Mouse (Mus musculus): ENCODE results near the gene Slc44a2. TPM values are rescaled to one million over a fixed set of nuclear protein-coding genes. Genes with fewer than 3 reads are reported as not detected.
"Not testable (repeated sequence)": the region's sequence is repeated elsewhere in the genome, so short reads cannot be mapped to it uniquely, and the experiment has no call there.

The Slc44a2 gene
- polyA plus RNA-seq, 1 experiment, result 505 TPM

- H3K4me3 ChIP-seq (ENCODE audit: control insufficient read depth, insufficient read depth, low read length), result peak within 1 kb of the TSS; percentile 84
- H3K27ac ChIP-seq (ENCODE audit: control insufficient read depth, insufficient read depth, low read length), result peak within 1 kb of the TSS; percentile 87
- peaks cover 4% of the 10 kb centered on the region; the same call in 1 of the 2 replicates for H3K36me3 ChIP-seq (ENCODE audit: control insufficient read depth, insufficient read depth, low read length)
- TF ChIP-seq CTCF (IDR thresholded peaks at IDR 0.05; ENCODE audit: borderline replicate concordance, control insufficient read depth, extremely low read depth, insufficient read depth, low read length, poor library complexity), result peak; percentile 48; the same call in 1 of the 2 replicates
- TF ChIP-seq POLR2A (IDR thresholded peaks at IDR 0.05; ENCODE audit: control insufficient read depth, extremely low read depth, insufficient read depth, low read length, poor library complexity), result peak; percentile 93
- peaks cover 17% of the 10 kb centered on the region for H3K4me1 ChIP-seq (replicated peaks; ENCODE audit: control insufficient read depth, insufficient read depth, low read length)
- peak; percentile 99 for DNase-seq
- H3K27me3 ChIP-seq (ENCODE audit: control insufficient read depth, insufficient read depth, low read length), result no peaks in the 10 kb centered on the region
- under 1% methylated on average over 59 of the region's 59 CpGs for WGBS
These were observed 32.7 kb upstream of the Slc44a2 start, which contains the start of gene Kri1 for GRCm38 (mm10) chr9:21287571-21288402. Gene Kri1, minus strand, starts transcription at chr9:21287969.

GRCm38 (mm10) chr9:21288404-21289336 is 31.8 kb upstream of the Slc44a2 start:
- DNase-seq, result peak; percentile 63
- Histone ChIP-seq H3K36me3 (ENCODE audit: control insufficient read depth, insufficient read depth, low read length) (peaks cover 2% of the 10 kb centered on the region; the same call in 1 of the 2 replicates), H3K4me3 (ENCODE audit: control insufficient read depth, insufficient read depth, low read length) (peak overlapping the region; percentile 84), H3K4me1 (replicated peaks; ENCODE audit: control insufficient read depth, insufficient read depth, low read length) (peaks cover 17% of the 10 kb centered on the region), H3K27me3 (ENCODE audit: control insufficient read depth, insufficient read depth, low read length) (no peaks in the 10 kb centered on the region), H3K27ac (ENCODE audit: control insufficient read depth, insufficient read depth, low read length) (peak overlapping the region; percentile 87)
- 57% methylated on average over 13 of the region's 13 CpGs for WGBS
- no peak for TF ChIP-seq POLR2A (IDR thresholded peaks at IDR 0.05; ENCODE audit: control insufficient read depth, extremely low read depth, insufficient read depth, low read length, poor library complexity)
- TF ChIP-seq CTCF (IDR thresholded peaks at IDR 0.05; ENCODE audit: borderline replicate concordance, control insufficient read depth, extremely low read depth, insufficient read depth, low read length, poor library complexity), result no peak

GRCm38 (mm10) chr9:21289337-21289671 is 31.2 kb upstream of the Slc44a2 start:
- peak overlapping the region; percentile 87 for H3K27ac ChIP-seq (ENCODE audit: control insufficient read depth, insufficient read depth, low read length)

GRCm38 (mm10) chr9:21290589-21290988 is 29.9 kb upstream of the Slc44a2 start:
- no peak for DNase-seq
- H3K27ac ChIP-seq (ENCODE audit: control insufficient read depth, insufficient read depth, low read length), result peak overlapping the region; percentile 72
- no peaks in the 10 kb centered on the region for H3K27me3 ChIP-seq (ENCODE audit: control insufficient read depth, insufficient read depth, low read length)
- TF ChIP-seq POLR2A (IDR thresholded peaks at IDR 0.05; ENCODE audit: control insufficient read depth, extremely low read depth, insufficient read depth, low read length, poor library complexity) (no peak), CTCF (IDR thresholded peaks at IDR 0.05; ENCODE audit: borderline replicate concordance, control insufficient read depth, extremely low read depth, insufficient read depth, low read length, poor library complexity) (no peak)
- under 1% methylated on average over 20 of the region's 20 CpGs for WGBS
- H3K4me3 ChIP-seq (ENCODE audit: control insufficient read depth, insufficient read depth, low read length), result peak overlapping the region; percentile 85
- no peaks in the 10 kb centered on the region for H3K36me3 ChIP-seq (ENCODE audit: control insufficient read depth, insufficient read depth, low read length)
- H3K4me1 ChIP-seq (replicated peaks; ENCODE audit: control insufficient read depth, insufficient read depth, low read length), result peaks cover 17% of the 10 kb centered on the region

More at GRCm38 (mm10) chr9:21289337-21289671, 31.2 kb upstream of the Slc44a2 start:
- WGBS, result 83% methylated on average over 2 of the region's 2 CpGs
- Histone ChIP-seq H3K27me3 (ENCODE audit: control insufficient read depth, insufficient read depth, low read length) (no peaks in the 10 kb centered on the region), H3K4me3 (ENCODE audit: control insufficient read depth, insufficient read depth, low read length) (peak overlapping the region; percentile 40), H3K4me1 (replicated peaks; ENCODE audit: control insufficient read depth, insufficient read depth, low read length) (peaks cover 17% of the 10 kb centered on the region), H3K36me3 (ENCODE audit: control insufficient read depth, insufficient read depth, low read length) (no peaks in the 10 kb centered on the region; the same call in 1 of the 2 replicates)
- no peak for DNase-seq
- TF ChIP-seq CTCF (IDR thresholded peaks at IDR 0.05; ENCODE audit: borderline replicate concordance, control insufficient read depth, extremely low read depth, insufficient read depth, low read length, poor library complexity) (no peak), POLR2A (IDR thresholded peaks at IDR 0.05; ENCODE audit: control insufficient read depth, extremely low read depth, insufficient read depth, low read length, poor library complexity) (no peak)

GRCm38 (mm10) chr9:21291022-21291787 is 29.3 kb upstream of the Slc44a2 start, which contains the start of gene Cdkn2d:
Gene Cdkn2d, minus strand, starts transcription at chr9:21291407.
- H3K4me3 ChIP-seq (ENCODE audit: control insufficient read depth, insufficient read depth, low read length), result peak within 1 kb of the TSS; percentile 85
- WGBS, result under 1% methylated on average over 51 of the region's 51 CpGs
- H3K4me1 ChIP-seq (replicated peaks; ENCODE audit: control insufficient read depth, insufficient read depth, low read length), result peaks cover 17% of the 10 kb centered on the region
- peak; percentile 100 for DNase-seq
- TF ChIP-seq POLR2A (IDR thresholded peaks at IDR 0.05; ENCODE audit: control insufficient read depth, extremely low read depth, insufficient read depth, low read length, poor library complexity) (peak; percentile 95), CTCF (IDR thresholded peaks at IDR 0.05; ENCODE audit: borderline replicate concordance, control insufficient read depth, extremely low read depth, insufficient read depth, low read length, poor library complexity) (peak; percentile 66; the same call in 1 of the 2 replicates)
- no peaks in the 10 kb centered on the region for H3K36me3 ChIP-seq (ENCODE audit: control insufficient read depth, insufficient read depth, low read length)
- peak within 1 kb of the TSS; percentile 72 for H3K27ac ChIP-seq (ENCODE audit: control insufficient read depth, insufficient read depth, low read length)
- H3K27me3 ChIP-seq (ENCODE audit: control insufficient read depth, insufficient read depth, low read length), result no peaks in the 10 kb centered on the region

- Histone ChIP-seq H3K27ac (ENCODE audit: control insufficient read depth, insufficient read depth, low read length) (peak overlapping the region; percentile 55), H3K4me1 (replicated peaks; ENCODE audit: control insufficient read depth, insufficient read depth, low read length) (peaks cover 13% of the 10 kb centered on the region), H3K4me3 (ENCODE audit: control insufficient read depth, insufficient read depth, low read length) (peak overlapping the region; percentile 59)
- not testable (repeated sequence) for H3K27me3 ChIP-seq (ENCODE audit: control insufficient read depth, insufficient read depth, low read length); DNase-seq; H3K36me3 ChIP-seq (ENCODE audit: control insufficient read depth, insufficient read depth, low read length)
- WGBS, result 11% methylated on average over 7 of the region's 7 CpGs
These were observed 28.6 kb upstream of the Slc44a2 start for GRCm38 (mm10) chr9:21291868-21292267.

Measured in thymus, adult 2 months (tissue).